Mouse (Mus musculus): ENCODE data around the gene Slc38a4.

DNA sequence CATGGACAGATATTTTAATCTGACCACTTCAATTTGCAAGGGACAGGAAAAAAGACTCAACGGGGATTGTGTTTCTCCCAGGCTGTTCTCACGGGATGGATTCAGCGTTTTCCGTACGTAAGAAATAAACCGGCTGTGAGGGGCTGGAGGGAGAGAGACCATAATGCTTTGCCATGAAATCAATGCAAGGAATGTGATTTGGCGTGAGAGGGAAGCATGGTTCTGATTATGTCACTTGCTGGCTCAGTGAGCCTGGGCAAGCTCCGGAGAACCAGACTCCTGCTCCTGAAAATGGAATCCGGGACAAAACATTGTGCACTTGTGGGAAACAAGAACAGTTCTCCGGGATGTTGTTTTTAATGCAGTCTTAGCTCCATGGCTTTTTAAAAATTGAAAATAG is 92.0 kb downstream of the Slc38a4 start:
- TF ChIP-seq CTCF (IDR thresholded peaks at IDR 0.05; ENCODE audit: extremely low read depth, insufficient read depth, insufficient read length, insufficient replicate concordance), result no peak
- no peak for TF ChIP-seq POLR2A (IDR thresholded peaks at IDR 0.05; ENCODE audit: low read depth, low read length)
